Mouse (Mus musculus): Measurements from ENCODE around the gene Wdfy3.
"Not testable (repeated sequence)": the region's sequence is repeated elsewhere in the genome, so short reads cannot be mapped to it uniquely, and the experiment has no call there.

The Wdfy3 gene

GRCm38 (mm10) chr5:102001026-102001425 lies 68.7 kb downstream of the Wdfy3 start:
- no peak for DNase-seq (ENCODE audit: low read depth, low spot score)

- DNase-seq (ENCODE audit: low read depth, low spot score), result no peak
Measured at GRCm38 (mm10) chr5:101998971-101999370, 70.8 kb downstream of the Wdfy3 start.

GRCm38 (mm10) chr5:101996036-101996735 lies 73.5 kb downstream of the Wdfy3 start:
- DNase-seq (ENCODE audit: low read depth, low spot score), result no peak

- DNase-seq (ENCODE audit: low read depth, low spot score), result peak; percentile 29
Measured at GRCm38 (mm10) chr5:101995451-101995995, 74.2 kb downstream of the Wdfy3 start.

- DNase-seq (ENCODE audit: low read depth, low spot score), result no peak
Measured at GRCm38 (mm10) chr5:101993996-101994395, 75.7 kb downstream of the Wdfy3 start.

GRCm38 (mm10) chr5:101992969-101993670 lies 76.6 kb downstream of the Wdfy3 start:
- DNase-seq (ENCODE audit: low read depth, low spot score), result no peak

GRCm38 (mm10) chr5:101990298-101990845 lies 79.3 kb downstream of the Wdfy3 start:
- DNase-seq (ENCODE audit: low read depth, low spot score), result no peak

- no peak for DNase-seq (ENCODE audit: low read depth, low spot score)
Measured at GRCm38 (mm10) chr5:101988476-101988875, 81.2 kb downstream of the Wdfy3 start.

- no peak for DNase-seq (ENCODE audit: low read depth, low spot score)
Measured at GRCm38 (mm10) chr5:101986694-101987093, 83.0 kb downstream of the Wdfy3 start.

GRCm38 (mm10) chr5:101982239-101982638 lies 87.5 kb downstream of the Wdfy3 start:
- no peak for DNase-seq (ENCODE audit: low read depth, low spot score)

GRCm38 (mm10) chr5:101979594-101979993 lies 90.1 kb downstream of the Wdfy3 start:
- DNase-seq (ENCODE audit: low read depth, low spot score), result no peak

- not testable (repeated sequence) for DNase-seq (ENCODE audit: low read depth, low spot score)
Measured at GRCm38 (mm10) chr5:101972594-101972993, 97.1 kb downstream of the Wdfy3 start.

- no peak for DNase-seq (ENCODE audit: low read depth, low spot score)
Measured at GRCm38 (mm10) chr5:101968153-101968851, 101.4 kb downstream of the Wdfy3 start.

GRCm38 (mm10) chr5:101967832-101968152 lies 101.9 kb downstream of the Wdfy3 start:
- no peak for DNase-seq (ENCODE audit: low read depth, low spot score)

- no peak for DNase-seq (ENCODE audit: low read depth, low spot score)
Measured at GRCm38 (mm10) chr5:101962824-101963223, 106.9 kb downstream of the Wdfy3 start.

- no peak for DNase-seq (ENCODE audit: low read depth, low spot score)
Measured at GRCm38 (mm10) chr5:101959369-101959768, 110.4 kb downstream of the Wdfy3 start.

GRCm38 (mm10) chr5:101958941-101959340 lies 110.8 kb downstream of the Wdfy3 start:
- no peak for DNase-seq (ENCODE audit: low read depth, low spot score)

- no peak for DNase-seq (ENCODE audit: low read depth, low spot score)
Measured at GRCm38 (mm10) chr5:101957419-101957818, 112.3 kb downstream of the Wdfy3 start.

GRCm38 (mm10) chr5:101954393-101955340 lies 115.1 kb downstream of the Wdfy3 start:
- no peak for DNase-seq (ENCODE audit: low read depth, low spot score)

- DNase-seq (ENCODE audit: low read depth, low spot score), result no peak
Measured at GRCm38 (mm10) chr5:101951918-101952317, 117.8 kb downstream of the Wdfy3 start.

GRCm38 (mm10) chr5:101949323-101949722 lies 120.4 kb downstream of the Wdfy3 start:
- no peak for DNase-seq (ENCODE audit: low read depth, low spot score)

Data from WW6 (cell line).